Mouse (Mus musculus) left cerebral cortex, adult 2 months (tissue): ENCODE measurements at regions not wholly inside any gene's neighbourhood (a gene's known extent, or its start where the extent isn't known, plus 50 kb on each side); places are given as distances from the start of the nearest gene placed in this dataset.

Experiments
- DNase-seq, 2 experiments: peaks; one replicate each; pipeline ENCODE4 v3.0.0; 2021 to 2022; ENCODE audit warnings: low spot score in 2 of 2, mixed read lengths in 1 of 2; ENCODE audit errors: extremely low spot score in 1 of 2
- H3K27ac ChIP-seq: fragments of 200-600 bp; 2 replicates; pipeline ENCODE4 v1.8.1; 2022
- H3K4me3 ChIP-seq: fragments of 200-600 bp; 2 replicates; pipeline ENCODE4 v1.8.1; 2022
- CTCF ChIP-seq: fragments of 200-600 bp; IDR thresholded peaks from 2 replicates; pipeline ENCODE4 v1.8.1; 2022; ENCODE audit warnings: antibody characterized with exemption, mild to moderate bottlenecking, moderate library complexity
- intact Hi-C: fragments of 180-260 bp; cut with DNase I; formaldehyde crosslinking; loops from one replicate; pipeline ENCODE4 v1.15.1; 2025

DNA sequence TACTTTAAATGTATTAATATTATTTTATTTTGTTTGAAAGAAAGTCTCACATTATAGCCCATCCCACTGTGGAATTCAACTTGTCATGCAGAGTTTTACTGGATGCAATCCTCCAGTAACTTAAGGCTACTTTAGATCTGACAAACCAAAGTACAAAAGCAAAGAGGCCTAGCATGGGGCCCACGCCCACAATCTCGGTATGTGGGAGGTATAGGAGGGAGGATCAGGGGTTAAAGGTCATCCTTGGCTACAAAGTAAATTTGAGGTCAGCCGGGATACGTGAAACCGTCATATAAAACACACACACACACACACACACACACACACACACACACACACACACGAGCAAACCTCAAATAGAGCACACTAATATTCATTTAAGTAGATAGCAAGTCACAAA lies 51.3 kb upstream of the Tbl1xr1 start:
- no peak overlapping the region for H3K27ac ChIP-seq
- DNase-seq, result no peak
- no peak overlapping the region for H3K4me3 ChIP-seq
- intact Hi-C loops, result loop anchor here (1.0 kb wide), 1 partner anchor 8 kb away; no protein-coding TSS in a partner anchor
- TF ChIP-seq CTCF, result no peak

DNA sequence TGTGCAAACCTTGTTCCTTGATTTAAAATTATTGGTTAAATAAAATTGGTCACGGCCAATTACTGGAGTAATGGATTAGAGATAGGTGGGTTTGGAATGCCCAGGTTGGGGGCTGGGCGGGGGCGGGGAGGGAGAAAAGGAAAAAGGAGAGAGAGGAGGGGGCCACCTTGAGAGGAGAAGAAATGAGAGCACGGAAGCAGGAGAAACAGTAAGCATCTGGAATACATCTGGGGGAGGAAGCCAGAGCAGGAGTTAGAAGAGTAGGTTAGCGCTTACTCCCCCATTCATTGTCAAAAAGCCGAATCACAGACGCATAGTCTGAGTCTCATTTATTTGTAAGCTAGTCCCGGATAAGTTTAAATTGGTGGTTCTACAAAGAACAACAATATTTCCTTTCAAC lies 50.8 kb upstream of the Tbl1xr1 start:
- no peak overlapping the region for H3K4me3 ChIP-seq
- intact Hi-C loops, result loop anchor here (1.0 kb wide), 1 partner anchor 8 kb away; no protein-coding TSS in a partner anchor
- no peak for TF ChIP-seq CTCF
- no peak for DNase-seq
- no peak overlapping the region for H3K27ac ChIP-seq
